Mouse (Mus musculus): Measurements from ENCODE around the gene Slc25a51.
"Not testable (repeated sequence)": the region's sequence is repeated elsewhere in the genome, so short reads cannot be mapped to it uniquely, and the experiment has no call there.

Slc25a51 gene

DNA sequence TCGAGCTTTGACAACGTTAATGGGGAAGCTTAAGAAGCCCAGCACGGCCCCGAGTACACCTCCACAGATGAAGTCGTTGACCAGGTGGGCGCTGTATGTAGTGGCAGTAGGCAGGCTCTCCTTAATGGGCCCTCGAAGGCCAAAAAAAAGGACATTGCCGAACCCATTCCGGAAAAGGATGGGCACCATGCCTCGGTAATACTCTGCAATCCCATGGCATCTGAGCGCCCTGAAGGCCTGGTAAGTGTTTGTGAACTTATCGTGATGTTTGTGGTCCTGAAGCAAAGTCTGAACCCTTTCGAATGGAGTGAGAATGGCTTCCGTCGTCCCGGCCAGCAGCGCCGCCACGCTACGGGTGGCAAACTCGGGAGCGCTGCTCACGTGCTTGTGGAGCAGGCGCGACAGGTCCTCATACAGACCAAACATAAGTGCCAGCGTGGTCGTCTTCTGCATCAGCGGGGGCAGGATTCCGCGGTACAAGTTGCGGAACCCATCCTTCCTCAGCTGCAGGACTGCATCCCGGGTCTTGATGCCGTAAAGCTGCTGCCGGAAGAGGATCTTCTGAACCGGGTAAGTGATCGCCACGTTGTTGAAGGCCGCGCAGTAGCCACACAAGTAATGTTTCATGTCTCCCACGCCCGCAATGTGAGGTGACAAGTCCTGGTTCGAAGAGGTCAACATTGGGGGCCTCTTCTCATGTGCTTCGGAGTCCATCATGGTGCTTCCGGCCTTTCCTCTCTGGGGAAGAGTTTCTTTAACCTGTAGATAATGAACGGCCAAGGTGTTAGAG lies 8.9 kb downstream of the Slc25a51 start:
- DNase-seq (ENCODE audit: low spot score in 2 of 2), result no peak

GRCm38 (mm10) chr4:45398315-45398714 lies 10.3 kb downstream of the Slc25a51 start:
- DNase-seq (ENCODE audit: low spot score in 2 of 2), result not testable (repeated sequence)

DNA sequence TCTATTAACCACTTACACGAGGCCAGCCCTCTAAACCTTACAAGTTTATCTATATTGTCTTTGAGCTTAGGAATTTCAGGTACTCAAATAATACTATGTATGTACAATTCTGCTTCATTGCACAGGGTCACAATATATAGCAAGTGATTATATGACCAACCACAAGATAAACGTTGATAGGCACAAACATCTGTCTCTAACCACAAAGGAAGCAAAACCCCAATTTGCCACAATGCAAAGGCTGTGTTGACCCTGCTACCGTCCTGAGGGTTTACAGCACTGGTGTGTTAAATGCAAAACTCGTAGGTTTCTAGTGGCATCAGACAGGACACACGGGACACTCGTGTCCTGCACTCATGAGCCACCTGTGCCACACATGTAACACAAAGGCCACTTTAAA lies 12.4 kb downstream of the Slc25a51 start:
- not testable (repeated sequence) for DNase-seq (ENCODE audit: low spot score in 2 of 2)

DNA sequence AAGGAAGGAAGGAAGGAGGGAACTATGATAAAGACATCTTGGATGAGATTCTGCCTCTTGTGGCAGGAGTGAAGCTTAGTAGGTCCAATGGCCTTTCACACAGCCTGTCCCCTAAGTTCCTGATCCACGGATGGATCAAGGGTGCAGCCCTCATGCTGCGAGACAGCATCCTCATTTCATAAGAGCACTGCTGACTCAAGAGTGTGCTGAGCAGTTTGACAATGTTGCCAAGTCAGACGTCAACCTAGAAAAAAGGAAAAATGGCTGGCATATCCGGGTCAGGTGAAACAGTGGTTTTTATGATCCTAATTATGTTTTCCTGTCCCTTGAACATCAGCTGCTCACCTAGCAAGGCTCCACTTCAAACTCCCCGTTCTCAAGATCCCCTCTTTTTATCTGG lies 14.9 kb downstream of the Slc25a51 start:
- no peak for DNase-seq (ENCODE audit: low spot score in 2 of 2)

DNA sequence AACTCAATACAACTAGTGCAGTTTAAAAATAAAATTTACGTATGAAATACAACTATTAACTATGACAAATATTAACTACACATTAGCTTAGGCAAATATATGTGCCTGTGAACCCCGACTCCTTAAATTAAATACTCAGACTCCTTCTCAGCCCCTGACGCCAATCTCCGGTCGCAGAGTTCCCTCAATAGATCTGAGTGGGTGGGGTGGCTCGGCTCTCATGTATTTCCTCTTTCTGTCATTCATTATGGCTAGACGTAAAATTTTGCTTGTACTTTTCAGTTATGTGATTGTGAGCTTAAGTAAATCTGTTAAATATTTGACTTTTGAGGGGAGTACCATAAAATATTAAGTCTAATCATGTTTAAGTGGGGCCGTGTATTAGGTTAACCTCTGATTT lies 15.6 kb downstream of the Slc25a51 start:
- DNase-seq (ENCODE audit: low spot score in 2 of 2), result no peak

- no peak for DNase-seq (ENCODE audit: low spot score in 2 of 2)
Observed at GRCm38 (mm10) chr4:45392572-45392971, 16.0 kb downstream of the Slc25a51 start.

GRCm38 (mm10) chr4:45392099-45392498 lies 16.5 kb downstream of the Slc25a51 start:
- DNase-seq (ENCODE audit: low spot score in 2 of 2), result no peak

- DNase-seq (ENCODE audit: low spot score in 2 of 2), result not testable (repeated sequence)
Observed at GRCm38 (mm10) chr4:45387296-45387695, 21.3 kb downstream of the Slc25a51 start.

- not testable (repeated sequence) for DNase-seq (ENCODE audit: low spot score in 2 of 2)
Observed at GRCm38 (mm10) chr4:45382133-45382532, 26.4 kb downstream of the Slc25a51 start.

DNA sequence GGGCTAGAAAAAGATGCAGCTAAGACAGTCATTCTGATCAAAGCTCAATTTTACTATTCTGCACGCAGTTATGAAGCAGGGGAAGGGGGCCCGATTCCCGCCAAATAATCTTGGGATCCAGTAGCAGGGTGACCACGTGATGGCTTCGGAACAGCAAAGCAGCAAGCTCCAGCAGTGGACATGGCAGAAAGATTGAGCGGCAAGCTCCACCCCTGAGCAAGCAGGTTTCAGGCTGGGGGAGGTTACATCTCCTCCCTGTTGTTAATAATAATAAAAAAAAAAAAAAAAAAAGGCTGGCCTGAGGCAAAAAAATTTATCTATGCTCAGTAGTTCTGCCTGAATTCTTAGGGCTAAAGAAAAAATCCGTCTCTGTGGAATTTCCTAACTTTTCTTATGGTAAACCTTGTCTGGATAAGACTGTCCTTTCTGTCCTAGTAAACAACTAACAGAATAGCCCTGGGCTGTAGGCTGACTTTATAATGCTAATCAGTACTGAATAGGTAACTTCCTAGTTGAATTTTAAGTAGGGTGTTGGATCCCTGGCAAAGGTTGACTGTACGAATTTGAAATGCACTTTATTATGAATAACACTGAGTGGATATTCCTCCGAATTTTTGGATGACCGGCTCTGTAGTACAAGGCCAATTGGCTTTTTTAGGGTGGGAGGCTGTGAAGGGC lies 27.5 kb downstream of the Slc25a51 start:
- not testable (repeated sequence) for DNase-seq (ENCODE audit: low spot score in 2 of 2)

DNA sequence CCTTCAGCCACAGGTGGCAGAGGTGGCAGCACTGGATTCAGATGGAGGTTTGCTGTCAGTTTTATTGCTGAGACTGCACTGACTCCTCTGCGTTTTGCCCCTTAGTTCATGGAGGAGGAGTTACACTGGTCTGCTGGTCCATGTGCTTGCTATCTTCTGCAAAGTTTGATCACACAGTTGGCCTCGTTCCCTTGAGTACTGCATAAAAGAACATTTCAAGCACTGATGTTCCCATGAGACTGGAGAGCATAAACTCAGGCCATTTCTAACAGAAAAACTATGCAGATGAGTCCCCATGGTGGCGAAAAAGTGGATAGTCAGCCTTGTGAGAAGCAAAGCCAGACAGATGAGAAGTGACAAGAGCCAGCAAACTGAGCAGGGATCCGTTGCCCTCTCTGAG lies 32.0 kb downstream of the Slc25a51 start:
- DNase-seq (ENCODE audit: low spot score in 2 of 2), result no peak

- no peak for DNase-seq (ENCODE audit: low spot score in 2 of 2)
Observed at GRCm38 (mm10) chr4:45374879-45375278, 33.7 kb downstream of the Slc25a51 start.

DNA sequence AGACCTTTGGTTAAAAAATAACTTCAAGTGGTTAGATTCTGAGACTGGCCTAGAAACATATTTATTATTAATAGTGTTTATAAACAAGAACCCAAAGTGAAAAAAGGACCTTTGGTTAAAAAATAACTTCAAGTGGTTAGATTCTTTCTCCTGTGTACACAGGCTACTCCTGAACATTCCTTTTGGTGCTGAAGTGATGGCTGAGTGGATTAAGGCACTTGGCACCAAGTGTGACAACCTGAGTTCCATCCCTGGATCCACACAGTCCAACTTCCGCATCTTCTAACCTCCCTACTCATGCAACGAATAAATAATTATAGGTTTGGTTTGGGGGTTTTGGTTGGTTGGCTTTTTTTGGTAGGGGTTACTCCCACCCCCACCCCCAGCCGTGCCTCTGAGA lies 37.3 kb downstream of the Slc25a51 start:
- no peak for DNase-seq (ENCODE audit: low spot score in 2 of 2)

- DNase-seq (ENCODE audit: low spot score in 2 of 2), result no peak
Observed at GRCm38 (mm10) chr4:45356653-45357052, 51.9 kb downstream of the Slc25a51 start.

All from right cerebral cortex, postnatal 10 days (tissue).